Comparison of ENCODE assay signal across 8 mouse cellular contexts in the genomic region with DNA sequence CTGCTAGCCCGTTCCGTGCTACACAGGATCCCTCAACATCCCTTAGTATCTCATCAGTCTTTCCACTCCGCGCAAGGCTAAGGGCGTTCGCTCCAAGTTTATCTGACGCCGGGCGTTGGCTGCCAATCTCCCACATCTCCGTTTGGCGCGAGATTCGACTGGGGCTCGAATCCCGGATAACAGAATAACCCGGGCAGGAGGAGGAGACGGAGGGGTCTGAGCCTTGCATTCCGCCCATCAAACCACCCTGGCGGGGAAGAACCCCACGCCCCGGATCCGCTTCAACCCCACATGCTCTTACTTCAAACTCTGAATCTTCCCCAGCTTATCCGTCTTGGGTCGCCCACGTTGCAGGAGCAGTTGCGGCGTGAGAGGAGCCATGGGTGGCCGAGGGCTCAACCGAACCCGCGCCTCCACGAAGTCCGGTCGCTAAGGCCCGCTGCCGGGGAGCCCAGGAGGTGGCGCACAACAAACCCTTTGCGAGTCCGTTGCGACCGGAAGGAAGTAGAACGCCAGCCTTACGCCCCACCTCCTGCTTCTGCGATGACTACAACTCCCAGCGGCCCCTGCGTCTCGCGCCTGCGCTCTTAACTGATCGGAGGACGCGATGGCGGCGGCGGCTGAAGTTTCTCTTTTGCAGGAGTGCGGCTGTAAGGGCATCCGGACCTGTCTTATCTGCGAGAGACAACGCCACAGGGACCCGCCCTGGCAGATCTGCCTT. TPM values are rescaled to one million over a fixed set of nuclear protein-coding genes. Genes with fewer than 3 reads are reported as not detected.
DNase-seq lines count a peak whose midpoint lies in the region; ATAC-seq and TF ChIP-seq lines count a peak whose summit lies in the region.

A gene (minus strand): TSS at position 504 of the 721 bp plus-strand sequence.
A gene (plus strand): TSS at position 576 of the 721 bp plus-strand sequence.

- H3K9ac ChIP-seq in ES-Bruce4 (ENCODE audit: low read depth, poor library complexity, severe bottlenecking) = peak within 1 kb of the TSS; percentile 82
- H3K9ac ChIP-seq in forebrain, embryonic 13.5 days = peak within 1 kb of the TSS; percentile 85
- H3K9ac ChIP-seq in liver, postnatal 0 days (replicated peaks) = peak within 1 kb of the TSS; percentile 89
- H3K9ac ChIP-seq in neural tube, embryonic 14.5 days (replicated peaks; ENCODE audit: low read depth, low read length) = peak within 1 kb of the TSS; percentile 76

- no peak within 1 kb of the TSS for H3K27ac ChIP-seq in ES-Bruce4 (ENCODE audit: insufficient read depth, low read length)
- H3K27ac ChIP-seq in forebrain, embryonic 13.5 days = no peak within 1 kb of the TSS; the same call in 1 of the 2 replicates
- peak within 1 kb of the TSS; percentile 91 for H3K27ac ChIP-seq in liver, postnatal 0 days (ENCODE audit: low read depth)
- H3K27ac ChIP-seq in neural tube, embryonic 14.5 days (ENCODE audit: low read depth, low read length) = peak within 1 kb of the TSS; percentile 34; the same call in 1 of the 2 replicates

- H3K27me3 ChIP-seq in ES-Bruce4 (ENCODE audit: control insufficient read depth, insufficient read depth, low read length, poor library complexity, severe bottlenecking) = no peaks in the 10 kb centered on the region
- no peaks in the 10 kb centered on the region for H3K27me3 ChIP-seq in forebrain, embryonic 13.5 days
- no peaks in the 10 kb centered on the region for H3K27me3 ChIP-seq in liver, postnatal 0 days (ENCODE audit: insufficient read depth, low read length)
- H3K27me3 ChIP-seq in neural tube, embryonic 14.5 days (ENCODE audit: control insufficient read depth, insufficient read depth, low read length) = no peaks in the 10 kb centered on the region

- H3K9me3 ChIP-seq in ES-Bruce4 (replicated peaks; ENCODE audit: control insufficient read depth, insufficient read depth, low read length, poor library complexity, severe bottlenecking) = no peaks in the 10 kb centered on the region
- no peaks in the 10 kb centered on the region for H3K9me3 ChIP-seq in forebrain, embryonic 13.5 days (replicated peaks)
- no peaks in the 10 kb centered on the region for H3K9me3 ChIP-seq in liver, postnatal 0 days (ENCODE audit: low read length)
- no peaks in the 10 kb centered on the region for H3K9me3 ChIP-seq in neural tube, embryonic 14.5 days (ENCODE audit: control insufficient read depth, low read length)

- TF ChIP-seq POLR2A in ES-Bruce4 (IDR thresholded peaks at IDR 0.05; ENCODE audit: insufficient read depth, low read length) = peak; percentile 69

- TF ChIP-seq EP300 in ES-Bruce4 (IDR thresholded peaks at IDR 0.05; ENCODE audit: insufficient read depth, low read depth, low read length) = no peak
- peak; percentile 47; the same call in 1 of the 2 replicates for TF ChIP-seq EP300 in liver, postnatal 0 days (IDR thresholded peaks at IDR 0.05; ENCODE audit: low read depth)

- peak within 1 kb of the TSS; percentile 81 for H3K4me2 ChIP-seq in forebrain, embryonic 13.5 days
- H3K4me2 ChIP-seq in liver, postnatal 0 days (ENCODE audit: low read depth, low read length) = peak within 1 kb of the TSS; percentile 77
- H3K4me2 ChIP-seq in neural tube, embryonic 14.5 days (ENCODE audit: low read depth, low read length) = peak within 1 kb of the TSS; percentile 72

- ATAC-seq in cerebellum, adult (ENCODE audit: insufficient number of reproducible peaks, low FRiP score, low TSS enrichment) = peak; percentile 95
- peak; percentile 96 for ATAC-seq in forebrain, embryonic 13.5 days
- ATAC-seq in liver, postnatal 0 days = peak; percentile 95
- peak; percentile 94 for ATAC-seq in neural tube, embryonic 14.5 days (ENCODE audit: low read depth)

- H3K4me3 ChIP-seq in ES-Bruce4 (ENCODE audit: low read depth, low read length) = peak within 1 kb of the TSS; percentile 97
- peak within 1 kb of the TSS; percentile 77 for H3K4me3 ChIP-seq in forebrain, embryonic 13.5 days
- H3K4me3 ChIP-seq in liver, postnatal 0 days (ENCODE audit: low read depth, low read length) = peak within 1 kb of the TSS; percentile 93
- peak within 1 kb of the TSS; percentile 74 for H3K4me3 ChIP-seq in neural tube, embryonic 14.5 days (ENCODE audit: low read depth, low read length)

- TF ChIP-seq CTCF in ES-Bruce4 (IDR thresholded peaks at IDR 0.05; ENCODE audit: low read depth, low read length) = peak; percentile 66
- TF ChIP-seq CTCF in liver, postnatal 0 days (IDR thresholded peaks at IDR 0.05; ENCODE audit: low read depth) = peak; percentile 90

- peak; percentile 98 for DNase-seq in heart, postnatal 10 days
- peak; percentile 79 for DNase-seq in large intestine, adult 2 months (ENCODE audit: low read depth, low spot score)
- DNase-seq in liver, postnatal 0 days = peak; percentile 97
- peak; percentile 97 for DNase-seq in testis, postnatal 10 days (ENCODE audit: low spot score)

- peaks cover 5% of the 10 kb centered on the region for H3K4me1 ChIP-seq in ES-Bruce4 (ENCODE audit: control insufficient read depth, insufficient read depth, low read length)
- H3K4me1 ChIP-seq in forebrain, embryonic 13.5 days = peaks cover 25% of the 10 kb centered on the region
- peaks cover 15% of the 10 kb centered on the region for H3K4me1 ChIP-seq in liver, postnatal 0 days (ENCODE audit: insufficient read depth)
- H3K4me1 ChIP-seq in neural tube, embryonic 14.5 days (ENCODE audit: control insufficient read depth, insufficient read depth, low read length) = peaks cover 10% of the 10 kb centered on the region

- under 1% methylated on average over 60 of the region's 60 CpGs for WGBS in forebrain, embryonic 13.5 days
- WGBS in large intestine, adult 2 months = under 1% methylated on average over 60 of the region's 60 CpGs
- WGBS in liver, postnatal 0 days (ENCODE audit: insufficient replicate concordance) = under 1% methylated on average over 60 of the region's 60 CpGs
- under 1% methylated on average over 60 of the region's 60 CpGs for WGBS in neural tube, embryonic 14.5 days

- no peaks in the 10 kb centered on the region for H3K36me3 ChIP-seq in ES-Bruce4 (ENCODE audit: control insufficient read depth, insufficient read depth, low read length, poor library complexity, severe bottlenecking)
- peaks cover 50% of the 10 kb centered on the region for H3K36me3 ChIP-seq in forebrain, embryonic 13.5 days (ENCODE audit: poor library complexity, severe bottlenecking)
- peaks cover 41% of the 10 kb centered on the region for H3K36me3 ChIP-seq in liver, postnatal 0 days (replicated peaks; ENCODE audit: insufficient read depth, low read length)
- H3K36me3 ChIP-seq in neural tube, embryonic 14.5 days (ENCODE audit: control insufficient read depth, insufficient read depth, low read length) = peaks cover 16% of the 10 kb centered on the region; the same call in 1 of the 2 replicates

- intact Hi-C loops in heart, postnatal 10 days (cut with DNase I) = loop anchor here (1.0 kb wide), 2 partner anchors 18 to 51 kb away; no protein-coding TSS in a partner anchor

RNA-seq across cellular contexts. Expression of the first gene that starts in this region (rescaled TPM):
- 49.1 and 54.6 TPM in 2 replicates for polyA plus RNA-seq in ES-Bruce4 (2011; ENCODE audit: insufficient read depth, insufficient read length, low read depth, missing spikeins)
- 43.2 and 45.2 TPM in 2 replicates for polyA plus RNA-seq in forebrain, embryonic 13.5 days (2015; fragmentation: Nextera tagmentation; extraction: Ambion mirVana)
- 1 to 10 TPM; 7.0 to 7.7 TPM for total RNA-seq in heart, postnatal 10 days (2021)
- polyA plus RNA-seq in large intestine, adult 2 months (2012; rRNA removed) = 20.9 and 25.0 TPM in 2 replicates
- 13.7 and 16.5 TPM in 2 replicates for polyA plus RNA-seq in liver, postnatal 0 days (2015; fragmentation: Nextera tagmentation; extraction: Ambion mirVana)
- 17.5 and 20.7 TPM in 2 replicates for polyA plus RNA-seq in neural tube, embryonic 14.5 days (2014; fragmentation: Nextera tagmentation; extraction: Ambion mirVana)

RNA-seq across cellular contexts. Expression of the second gene that starts in this region (rescaled TPM):
- 8.7 and 10.6 TPM in 2 replicates for polyA plus RNA-seq in ES-Bruce4 (2011; ENCODE audit: insufficient read depth, insufficient read length, low read depth, missing spikeins)
- polyA plus RNA-seq in forebrain, embryonic 13.5 days (2015; fragmentation: Nextera tagmentation; extraction: Ambion mirVana) = 18.4 and 22.8 TPM in 2 replicates
- 1 to 10 TPM; 6.1 to 7.1 TPM for total RNA-seq in heart, postnatal 10 days (2021)
- 19.7 and 21.5 TPM in 2 replicates for polyA plus RNA-seq in large intestine, adult 2 months (2012; rRNA removed)
- polyA plus RNA-seq in liver, postnatal 0 days (2015; fragmentation: Nextera tagmentation; extraction: Ambion mirVana) = 8.8 and 9.2 TPM in 2 replicates
- polyA plus RNA-seq in neural tube, embryonic 14.5 days (2014; fragmentation: Nextera tagmentation; extraction: Ambion mirVana) = 17.6 and 18.4 TPM in 2 replicates

Comparison
In these comparisons a context has a peak if more than half of its experiments do, and no peak if none do; other contexts are left out.
1. H3K27ac ChIP-seq: peak in liver, postnatal 0 days (single experiment) and neural tube, embryonic 14.5 days (single experiment); none in ES-Bruce4 (single experiment) and forebrain, embryonic 13.5 days (single experiment).
2. Peak in every context shown above with its lines, with median percentiles within 50 percentile points of each other: H3K4me3 ChIP-seq, H3K9ac ChIP-seq, ATAC-seq, H3K4me2 ChIP-seq and DNase-seq.